Mouse (Mus musculus) stomach, postnatal 0 days (tissue): Measurements from ENCODE around the gene Flot2.

Source experiments
- CTCF ChIP-seq: IDR thresholded peaks from 2 replicates; pipeline ENCODE4 v1.5.1; 2016; ENCODE audit warnings: antibody characterized with exemption, low read depth, mild to moderate bottlenecking, moderate library complexity
- EP300 ChIP-seq: optimal IDR thresholded peaks from 2 replicates; pipeline ENCODE3; 2016; ENCODE audit warnings: antibody characterized with exemption

DNA sequence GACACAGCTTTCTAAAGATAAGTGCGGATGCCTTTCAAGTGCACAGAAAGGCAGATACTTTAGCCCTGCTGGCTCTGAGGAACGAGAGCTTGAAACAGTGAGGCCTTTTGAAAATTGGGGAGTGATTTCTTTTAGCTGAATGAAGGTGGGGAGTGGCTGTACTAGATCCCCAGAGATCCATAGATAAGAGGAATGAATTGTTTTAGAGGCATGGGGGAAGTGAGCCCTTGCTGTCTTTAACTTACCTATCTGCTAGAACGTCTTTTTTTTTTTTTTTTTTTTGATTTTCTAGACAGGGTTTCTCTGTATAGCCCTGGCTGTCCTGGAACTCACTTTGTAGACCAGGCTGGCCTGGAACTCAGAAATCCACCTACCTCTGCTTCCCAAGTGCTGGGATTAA, 59.3 kb downstream of the Flot2 start:
- TF ChIP-seq CTCF (no peak), EP300 (no peak)
